Mouse (Mus musculus) kidney, embryonic 16.5 days (tissue): ENCODE results near the gene Mrc2. TPM values are rescaled to one million over a fixed set of nuclear protein-coding genes. Genes with fewer than 3 reads are reported as not detected.
A peak's percentile ranks its signal among the peaks of the same experiment; 100 is the strongest.

ENCODE experiments used
- ATAC-seq: fragments of 200-750 bp; cut with Nextera tagmentation; 2 replicates; pipeline ENCODE4 v1.8.0; 2017; ENCODE audit warnings: moderate TSS enrichment; ENCODE audit not compliant: low FRiP score, low TSS enrichment
- H3K27ac ChIP-seq: fragments of 300-500 bp; sonication (generic); 2 replicates; pipeline ENCODE4 v1.5.1; 2014; ENCODE audit warnings: low read length
- H3K27me3 ChIP-seq: fragments of 300-500 bp; sonication (generic); 2 replicates; pipeline ENCODE4 v1.6.1; 2014; ENCODE audit warnings: low read length, control low read depth, mixed read lengths; ENCODE audit not compliant: insufficient read depth
- H3K36me3 ChIP-seq: fragments of 300-500 bp; sonication (generic); 2 replicates; pipeline ENCODE4 v1.6.1; 2014; ENCODE audit warnings: low read length, control low read depth, mixed read lengths; ENCODE audit not compliant: insufficient read depth
- H3K4me1 ChIP-seq: fragments of 300-500 bp; sonication (generic); 2 replicates; pipeline ENCODE4 v1.6.1; 2014; ENCODE audit warnings: low read length, control low read depth, mixed read lengths; ENCODE audit not compliant: insufficient read depth
- H3K4me2 ChIP-seq: fragments of 300-500 bp; sonication (generic); replicated peaks from 2 replicates; pipeline ENCODE4 v1.6.1; 2014; ENCODE audit warnings: low read depth, low read length
- H3K4me3 ChIP-seq: fragments of 300-500 bp; sonication (generic); 2 replicates; pipeline ENCODE4 v1.5.1; 2014; ENCODE audit warnings: mild to moderate bottlenecking, low read length
- H3K9ac ChIP-seq: fragments of 300-500 bp; sonication (generic); replicated peaks from 2 replicates; pipeline ENCODE4 v1.6.1; 2014; ENCODE audit warnings: low read length
- H3K9me3 ChIP-seq: fragments of 300-500 bp; sonication (generic); 2 replicates; pipeline ENCODE4 v1.6.1; 2016; ENCODE audit warnings: low read length, control low read depth
- WGBS: fragments of 180-500 bp; shearing (Covaris S2); extraction: QIAGEN DNeasy Blood & Tissue Kit; methylation state at CpG from one replicate; pipeline ENCODE4 v1.1.7; 2014; 5-methylcytosine and 5-hydroxymethylcytosine counted together
- polyA plus RNA-seq: library from polyadenylated mRNA; unstranded; fragments of >200 nt; fragmentation: Nextera tagmentation; extraction: Ambion mirVana; gene quantifications from 2 replicates; pipeline ENCODE4 v1.2.1, GENCODE M21; 2015

The Mrc2 gene
- polyA plus RNA-seq, 1 experiment from 2014 or later: 20.3 TPM

GRCm38 (mm10) chr11:105369526-105370386, 77.3 kb downstream of the Mrc2 start:
- peaks cover 25% of the 10 kb centered on the region for H3K4me1 ChIP-seq
- no peaks in the 10 kb centered on the region for H3K9me3 ChIP-seq
- ATAC-seq: no peak
- H3K4me3 ChIP-seq: no peak overlapping the region
- H3K9ac ChIP-seq: no peak overlapping the region
- 81% methylated on average over 13 of the region's 13 CpGs for WGBS
- H3K4me2 ChIP-seq: no peak overlapping the region
- no peak overlapping the region for H3K27ac ChIP-seq
- H3K27me3 ChIP-seq: no peaks in the 10 kb centered on the region
- H3K36me3 ChIP-seq: no peaks in the 10 kb centered on the region

GRCm38 (mm10) chr11:105371818-105372217, 79.4 kb downstream of the Mrc2 start:
- peak; percentile 54 for ATAC-seq
- peaks cover 17% of the 10 kb centered on the region for H3K4me1 ChIP-seq
- WGBS: 58% methylated on average over 9 of the region's 9 CpGs
- no peak overlapping the region for H3K27ac ChIP-seq
- H3K4me2 ChIP-seq: no peak overlapping the region
- H3K4me3 ChIP-seq: no peak overlapping the region
- H3K36me3 ChIP-seq: no peaks in the 10 kb centered on the region
- no peaks in the 10 kb centered on the region for H3K27me3 ChIP-seq
- H3K9me3 ChIP-seq: no peaks in the 10 kb centered on the region
- no peak overlapping the region for H3K9ac ChIP-seq

GRCm38 (mm10) chr11:105373881-105374280, 81.4 kb downstream of the Mrc2 start:
- H3K36me3 ChIP-seq: no peaks in the 10 kb centered on the region
- H3K4me1 ChIP-seq: peaks cover 17% of the 10 kb centered on the region
- H3K27me3 ChIP-seq: no peaks in the 10 kb centered on the region
- WGBS: 49% methylated on average over 8 of the region's 8 CpGs
- H3K4me3 ChIP-seq: no peak overlapping the region
- no peak overlapping the region for H3K27ac ChIP-seq
- no peak for ATAC-seq
- H3K4me2 ChIP-seq: no peak overlapping the region
- H3K9me3 ChIP-seq: no peaks in the 10 kb centered on the region
- no peak overlapping the region for H3K9ac ChIP-seq

GRCm38 (mm10) chr11:105374526-105375175, 82.2 kb downstream of the Mrc2 start:
- Histone ChIP-seq H3K9ac (no peak overlapping the region), H3K27ac (no peak overlapping the region), H3K4me2 (no peak overlapping the region), H3K27me3 (no peaks in the 10 kb centered on the region), H3K9me3 (no peaks in the 10 kb centered on the region), H3K4me3 (no peak overlapping the region), H3K4me1 (peaks cover 17% of the 10 kb centered on the region), H3K36me3 (no peaks in the 10 kb centered on the region)
- WGBS: 25% methylated on average over 10 of the region's 10 CpGs
- no peak for ATAC-seq

GRCm38 (mm10) chr11:105375821-105376235, 83.4 kb downstream of the Mrc2 start:
- 92% methylated on average over 1 of the region's 1 CpGs for WGBS
- H3K4me1 ChIP-seq: peaks cover 17% of the 10 kb centered on the region
- H3K27me3 ChIP-seq: no peaks in the 10 kb centered on the region
- ATAC-seq: no peak
- H3K9me3 ChIP-seq: no peaks in the 10 kb centered on the region
- no peak overlapping the region for H3K4me3 ChIP-seq
- H3K4me2 ChIP-seq: no peak overlapping the region
- H3K27ac ChIP-seq: no peak overlapping the region
- no peaks in the 10 kb centered on the region for H3K36me3 ChIP-seq
- no peak overlapping the region for H3K9ac ChIP-seq

- WGBS: 56% methylated on average over 9 of the region's 9 CpGs
- H3K9ac ChIP-seq: no peak overlapping the region
- H3K4me3 ChIP-seq: no peak overlapping the region
- H3K4me2 ChIP-seq: no peak overlapping the region
- peaks cover 8% of the 10 kb centered on the region for H3K4me1 ChIP-seq
- H3K36me3 ChIP-seq: no peaks in the 10 kb centered on the region
- no peaks in the 10 kb centered on the region for H3K27me3 ChIP-seq
- no peak for ATAC-seq
- no peak overlapping the region for H3K27ac ChIP-seq
- peaks cover 5% of the 10 kb centered on the region for H3K9me3 ChIP-seq
Observed at GRCm38 (mm10) chr11:105385266-105385665, 92.8 kb downstream of the Mrc2 start.

- H3K27me3 ChIP-seq: no peaks in the 10 kb centered on the region
- H3K4me2 ChIP-seq: no peak overlapping the region
- peak; percentile 71 for ATAC-seq
- no peak overlapping the region for H3K9ac ChIP-seq
- H3K4me3 ChIP-seq: no peak overlapping the region
- no peaks in the 10 kb centered on the region for H3K36me3 ChIP-seq
- H3K9me3 ChIP-seq: peaks cover 5% of the 10 kb centered on the region
- H3K27ac ChIP-seq: no peak overlapping the region
- peaks cover 8% of the 10 kb centered on the region for H3K4me1 ChIP-seq
- 14% methylated on average over 2 of the region's 2 CpGs for WGBS
Observed at GRCm38 (mm10) chr11:105388636-105389035, 96.2 kb downstream of the Mrc2 start.

GRCm38 (mm10) chr11:105390290-105390689, 97.8 kb downstream of the Mrc2 start:
- WGBS: 92% methylated on average over 7 of the region's 7 CpGs
- Histone ChIP-seq H3K36me3 (no peaks in the 10 kb centered on the region), H3K9ac (no peak overlapping the region), H3K4me2 (no peak overlapping the region), H3K27me3 (no peaks in the 10 kb centered on the region), H3K4me1 (peaks cover 8% of the 10 kb centered on the region), H3K27ac (no peak overlapping the region), H3K4me3 (no peak overlapping the region), H3K9me3 (0 out of 2 replicates have a peak, but pooled peaks cover under 1% of the 10 kb centered on the region)
- ATAC-seq: no peak
